ENCODE assay signal across 8 mouse cellular contexts in genomic region chr9:20976961-20977689, GRCm38 (mm10). TPM values are rescaled to one million over a fixed set of nuclear protein-coding genes. Genes with fewer than 3 reads are reported as not detected.
DNase-seq lines count a peak whose midpoint lies in the region; ATAC-seq and TF ChIP-seq lines count a peak whose summit lies in the region.

No protein-coding gene starts in this region.

- ATAC-seq in heart, postnatal 0 days (ENCODE audit: insufficient read depth, low read depth), result no peak
- ATAC-seq in midbrain, postnatal 0 days (ENCODE audit: low FRiP score), result 0 out of 2 replicates have a peak, but pooled peaks have one; percentile 6
- ATAC-seq in monocyte, adult 5-6 weeks (replicated peaks; ENCODE audit: insufficient number of reproducible peaks, low FRiP score, low TSS enrichment, poor library complexity, severe bottlenecking), result no peak

- no peak for TF ChIP-seq POLR2A in bone marrow, adult 2 months (IDR thresholded peaks at IDR 0.05; ENCODE audit: borderline replicate concordance, control insufficient read depth, low read depth, low read length)

- H3K9ac ChIP-seq in heart, postnatal 0 days (replicated peaks; ENCODE audit: low read depth, low read length), result no peak overlapping the region
- 0 out of 2 replicates have a peak overlapping the region, but pooled peaks have one; percentile 72 for H3K9ac ChIP-seq in midbrain, postnatal 0 days (replicated peaks; ENCODE audit: low read length, poor library complexity, severe bottlenecking)

- peaks cover 21% of the 10 kb centered on the region; the same call in 1 of the 2 replicates for H3K4me1 ChIP-seq in heart, postnatal 0 days (ENCODE audit: control insufficient read depth, insufficient read depth)
- no peaks in the 10 kb centered on the region; the same call in 1 of the 2 replicates for H3K4me1 ChIP-seq in bone marrow, adult 2 months (ENCODE audit: control insufficient read depth, insufficient read depth, low read length)
- H3K4me1 ChIP-seq in midbrain, postnatal 0 days (ENCODE audit: insufficient read depth, low read length), result peaks cover 5% of the 10 kb centered on the region; the same call in 1 of the 2 replicates

- DNase-seq in heart, postnatal 0 days (ENCODE audit: low spot score), result no peak
- no peak for DNase-seq in heart, postnatal 36 days
- peak; percentile 46 for DNase-seq in hindlimb bud, embryonic 11.5 days (ENCODE audit: extremely low spot score, low read depth, low spot score)
- no peak for DNase-seq in midbrain, postnatal 0 days (ENCODE audit: low spot score)
- DNase-seq in left cerebral cortex, postnatal 25 days (ENCODE audit: low spot score in 2 of 2), result no peak
- DNase-seq in right cerebral cortex, postnatal 25 days, result no peak

- 1% methylated on average over 4 of the region's 4 CpGs for WGBS in heart, postnatal 0 days
- 2% methylated on average over 4 of the region's 4 CpGs for WGBS in bone marrow, adult 2 months
- 3% methylated on average over 4 of the region's 4 CpGs for WGBS in midbrain, postnatal 0 days

- H3K4me3 ChIP-seq in heart, postnatal 0 days (ENCODE audit: low read depth, low read length), result peak overlapping the region; percentile 82
- H3K4me3 ChIP-seq in bone marrow, adult 2 months (replicated peaks; ENCODE audit: control insufficient read depth, low read depth, low read length), result peak overlapping the region; percentile 88
- peak overlapping the region; percentile 78 for H3K4me3 ChIP-seq in midbrain, postnatal 0 days (ENCODE audit: low read depth, low read length)

- no peaks in the 10 kb centered on the region for H3K9me3 ChIP-seq in heart, postnatal 0 days (replicated peaks; ENCODE audit: control insufficient read depth, low read length)
- H3K9me3 ChIP-seq in midbrain, postnatal 0 days (ENCODE audit: low read length), result no peaks in the 10 kb centered on the region

- H3K27me3 ChIP-seq in heart, postnatal 0 days (ENCODE audit: control insufficient read depth, insufficient read depth, low read length), result no peaks in the 10 kb centered on the region
- H3K27me3 ChIP-seq in midbrain, postnatal 0 days (ENCODE audit: insufficient read depth, low read length), result 0 out of 2 replicates have a peak, but pooled peaks cover 3% of the 10 kb centered on the region

- intact Hi-C loops in heart, postnatal 36 days (cut with DNase I), result loop anchor here (1.0 kb wide), 1 partner anchor 25 kb away; no protein-coding TSS in a partner anchor
- intact Hi-C loops in left cerebral cortex, postnatal 25 days (cut with DNase I), result loop anchor here (1.0 kb wide), 1 partner anchor 37 kb away; no protein-coding TSS in a partner anchor

- no peaks in the 10 kb centered on the region for H3K36me3 ChIP-seq in heart, postnatal 0 days (replicated peaks; ENCODE audit: control insufficient read depth, insufficient read depth, low read length)
- no peaks in the 10 kb centered on the region for H3K36me3 ChIP-seq in midbrain, postnatal 0 days (ENCODE audit: insufficient read depth, low read length)

- H3K27ac ChIP-seq in heart, postnatal 0 days (ENCODE audit: low read depth), result peak overlapping the region; percentile 86; the same call in 1 of the 2 replicates
- no peak overlapping the region for H3K27ac ChIP-seq in bone marrow, adult 2 months (ENCODE audit: control insufficient read depth, insufficient read depth, low read depth, low read length, poor library complexity)
- H3K27ac ChIP-seq in midbrain, postnatal 0 days (ENCODE audit: low read depth, low read length), result no peak overlapping the region

- H3K4me2 ChIP-seq in heart, postnatal 0 days (ENCODE audit: low read depth, low read length), result peak overlapping the region; percentile 94
- H3K4me2 ChIP-seq in midbrain, postnatal 0 days (ENCODE audit: low read depth, low read length, poor library complexity, severe bottlenecking), result peak overlapping the region; percentile 98

- no peak for TF ChIP-seq CTCF in heart, postnatal 0 days (IDR thresholded peaks at IDR 0.05; ENCODE audit: low read depth)
- TF ChIP-seq CTCF in bone marrow, adult 2 months (IDR thresholded peaks at IDR 0.05; ENCODE audit: control insufficient read depth, insufficient read depth, low read length), result no peak
- TF ChIP-seq CTCF in midbrain, postnatal 0 days (IDR thresholded peaks at IDR 0.05), result peak; percentile 39; the same call in 1 of the 2 replicates

- no peak for TF ChIP-seq EP300 in heart, postnatal 0 days (IDR thresholded peaks at IDR 0.05; ENCODE audit: low read depth)

RNA-seq across cellular contexts. Expression of gene S1pr2, which starts 0.5 kb away (rescaled TPM):
- total RNA-seq in heart, postnatal 0 days (2014; rRNA removed; ENCODE audit: low replicate concordance), result 6.9 and 7.4 TPM in 2 replicates
- 8.5 and 8.6 TPM in 2 replicates for polyA plus RNA-seq in heart, postnatal 0 days (2015; fragmentation: Nextera tagmentation; extraction: Ambion mirVana)
- total RNA-seq in heart, postnatal 36 days (2021), result 1 to 10 TPM; 3.9 to 5.1 TPM
- 0.84 and 2.2 TPM in 2 replicates for polyA plus RNA-seq in bone marrow, adult 2 months (2011; ENCODE audit: insufficient read depth, insufficient read length, low replicate concordance, missing spikeins)
- 4.7 and 7.3 TPM in 2 replicates for total RNA-seq in midbrain, postnatal 0 days (2014; rRNA removed)
- 5.5 and 7.2 TPM in 2 replicates for polyA plus RNA-seq in midbrain, postnatal 0 days (2015; fragmentation: Nextera tagmentation; extraction: Ambion mirVana)
- 1.6 to 4.4 TPM (median 3.5 TPM) in 3 replicates for total RNA-seq in monocyte, adult 5-6 weeks (2017)
- total RNA-seq in left cerebral cortex, postnatal 25 days (2021), result 1 to 10 TPM; 2.2 to 2.8 TPM

RNA-seq across cellular contexts. Expression of gene Dnmt1, which starts 17.4 kb away (rescaled TPM):
- 27.4 and 56.9 TPM in 2 replicates for total RNA-seq in heart, postnatal 0 days (2014; rRNA removed; ENCODE audit: low replicate concordance)
- polyA plus RNA-seq in heart, postnatal 0 days (2015; fragmentation: Nextera tagmentation; extraction: Ambion mirVana), result 15.4 and 16.1 TPM in 2 replicates
- 10 to 100 TPM; 13.0 to 13.6 TPM for total RNA-seq in heart, postnatal 36 days (2021)
- 83.7 and 98.4 TPM in 2 replicates for polyA plus RNA-seq in bone marrow, adult 2 months (2011; ENCODE audit: insufficient read depth, insufficient read length, low replicate concordance, missing spikeins)
- total RNA-seq in midbrain, postnatal 0 days (2014; rRNA removed), result 94.6 and 97.7 TPM in 2 replicates
- 40.8 and 42.1 TPM in 2 replicates for polyA plus RNA-seq in midbrain, postnatal 0 days (2015; fragmentation: Nextera tagmentation; extraction: Ambion mirVana)
- total RNA-seq in monocyte, adult 5-6 weeks (2017), result 44.6 to 108 TPM (median 56.9 TPM) in 3 replicates
- 10 to 100 TPM; 40.0 to 42.9 TPM for total RNA-seq in left cerebral cortex, postnatal 25 days (2021)

RNA-seq across cellular contexts. Expression of gene Mrpl4, which starts 25.4 kb away (rescaled TPM):
- total RNA-seq in heart, postnatal 0 days (2014; rRNA removed; ENCODE audit: low replicate concordance), result 239 and 285 TPM in 2 replicates
- polyA plus RNA-seq in heart, postnatal 0 days (2015; fragmentation: Nextera tagmentation; extraction: Ambion mirVana), result 193 and 195 TPM in 2 replicates
- total RNA-seq in heart, postnatal 36 days (2021), result 100 to 1,000 TPM; 139 to 148 TPM
- 13.8 and 27.4 TPM in 2 replicates for polyA plus RNA-seq in bone marrow, adult 2 months (2011; ENCODE audit: insufficient read depth, insufficient read length, low replicate concordance, missing spikeins)
- 62.9 and 80.9 TPM in 2 replicates for total RNA-seq in midbrain, postnatal 0 days (2014; rRNA removed)
- 105 TPM in 2 replicates for polyA plus RNA-seq in midbrain, postnatal 0 days (2015; fragmentation: Nextera tagmentation; extraction: Ambion mirVana)
- total RNA-seq in monocyte, adult 5-6 weeks (2017), result 21.9 to 41.1 TPM (median 25.6 TPM) in 3 replicates
- total RNA-seq in left cerebral cortex, postnatal 25 days (2021), result 10 to 100 TPM; 61.5 to 64.2 TPM

RNA-seq across cellular contexts. Expression of gene Icam1, which starts 38.7 kb away (rescaled TPM):
- total RNA-seq in heart, postnatal 0 days (2014; rRNA removed; ENCODE audit: low replicate concordance), result 16.2 and 19.1 TPM in 2 replicates
- 9.0 and 10.6 TPM in 2 replicates for polyA plus RNA-seq in heart, postnatal 0 days (2015; fragmentation: Nextera tagmentation; extraction: Ambion mirVana)
- 1 to 10 TPM; 8.5 to 9.9 TPM for total RNA-seq in heart, postnatal 36 days (2021)
- polyA plus RNA-seq in bone marrow, adult 2 months (2011; ENCODE audit: insufficient read depth, insufficient read length, low replicate concordance, missing spikeins), result 4.4 and 15.3 TPM in 2 replicates
- total RNA-seq in midbrain, postnatal 0 days (2014; rRNA removed), result 4.5 and 5.2 TPM in 2 replicates
- polyA plus RNA-seq in midbrain, postnatal 0 days (2015; fragmentation: Nextera tagmentation; extraction: Ambion mirVana), result 3.4 and 3.6 TPM in 2 replicates
- 55.1 to 94.2 TPM (median 67.6 TPM) in 3 replicates for total RNA-seq in monocyte, adult 5-6 weeks (2017)
- total RNA-seq in left cerebral cortex, postnatal 25 days (2021), result 1 to 10 TPM; 3.3 to 3.5 TPM

RNA-seq across cellular contexts. Expression of gene Icam4, which starts 52.0 kb away (rescaled TPM):
- 2.4 TPM in 1 of 2 replicates, not detected in the other for total RNA-seq in heart, postnatal 0 days (2014; rRNA removed; ENCODE audit: low replicate concordance)
- 1.3 and 1.6 TPM in 2 replicates for polyA plus RNA-seq in heart, postnatal 0 days (2015; fragmentation: Nextera tagmentation; extraction: Ambion mirVana)
- total RNA-seq in heart, postnatal 36 days (2021), result 1 to 10 TPM in 1 of 2 experiments, under 1 TPM in 1; 0.65 to 1.1 TPM
- 31.6 and 34.0 TPM in 2 replicates for polyA plus RNA-seq in bone marrow, adult 2 months (2011; ENCODE audit: insufficient read depth, insufficient read length, low replicate concordance, missing spikeins)
- not detected in 2 replicates for total RNA-seq in midbrain, postnatal 0 days (2014; rRNA removed)
- 0.30 TPM in 1 of 2 replicates, not detected in the other for polyA plus RNA-seq in midbrain, postnatal 0 days (2015; fragmentation: Nextera tagmentation; extraction: Ambion mirVana)
- 1.6 to 3.0 TPM in 2 of 3 replicates, not detected in the other for total RNA-seq in monocyte, adult 5-6 weeks (2017)
- total RNA-seq in left cerebral cortex, postnatal 25 days (2021), result 1 to 10 TPM in 1 of 2 experiments, under 1 TPM in 1; 0.80 to 1.1 TPM
